17 mouse cellular contexts compared by ENCODE assay signal in the genomic region with DNA sequence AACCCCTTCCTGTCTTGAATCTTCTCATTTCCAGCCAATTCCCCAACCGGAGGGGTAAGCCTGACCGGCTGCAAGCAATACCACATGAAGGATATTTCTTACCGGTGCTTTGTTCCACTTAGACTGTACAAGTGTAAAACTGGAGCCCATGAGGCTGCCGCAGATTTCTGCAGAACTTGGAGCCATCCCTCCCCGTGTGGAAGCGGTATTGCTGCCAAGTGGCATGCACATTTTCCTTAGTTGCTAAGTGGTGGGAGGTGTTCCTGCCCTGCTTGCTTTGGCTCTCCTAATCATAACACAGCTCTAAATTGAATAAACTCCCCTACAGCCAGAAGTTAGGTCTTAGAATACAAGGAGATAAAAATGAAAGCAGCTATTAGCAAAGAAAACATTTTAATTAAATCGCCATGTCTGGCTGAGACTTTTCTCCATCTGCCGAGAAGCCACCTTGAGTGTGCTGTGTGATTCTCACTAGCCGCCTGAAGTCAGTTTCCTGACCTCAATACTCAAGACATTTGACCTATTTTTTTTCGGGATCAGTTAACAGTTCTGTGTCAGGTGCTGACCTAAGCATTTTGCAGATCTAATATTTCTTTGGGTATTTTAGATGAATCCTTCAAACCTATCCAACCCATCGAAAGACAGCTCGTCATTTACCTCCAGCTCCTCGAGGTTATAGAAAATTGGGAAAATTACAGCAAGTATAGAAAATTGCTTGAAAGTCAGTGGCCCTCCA. TPM values are rescaled to one million over a fixed set of nuclear protein-coding genes. Genes with fewer than 3 reads are reported as not detected.
DNase-seq lines count a peak whose midpoint lies in the region; ATAC-seq and TF ChIP-seq lines count a peak whose summit lies in the region.
"Had no signal": no experiment of that assay in that cellular context is flagged by ENCODE, and none has a peak within 500 bp of the region (broad histone marks: within the 10 kb centered on the region; RNA-seq: fewer than 3 reads in every experiment).

No protein-coding gene starts in this region.

- no peak overlapping the region for H3K4me2 ChIP-seq in forebrain, postnatal 0 days (ENCODE audit: low read depth)
- H3K4me2 ChIP-seq in forebrain, embryonic 14.5 days (ENCODE audit: low read length): no peak overlapping the region
- no peak overlapping the region for H3K4me2 ChIP-seq in limb, embryonic 14.5 days (replicated peaks; ENCODE audit: low read depth, low read length, severe bottlenecking)
- H3K4me2 ChIP-seq: liver, embryonic 15.5 days; midbrain, embryonic 12.5 days; neural tube, embryonic 12.5 days had no signal

- H3K27ac ChIP-seq in forebrain, postnatal 0 days (ENCODE audit: low read depth, low read length): peak overlapping the region; percentile 40; the same call in 1 of the 2 replicates
- no peak overlapping the region for H3K27ac ChIP-seq in forebrain, embryonic 14.5 days (ENCODE audit: low read depth, low read length)
- no peak overlapping the region for H3K27ac ChIP-seq in limb, embryonic 14.5 days (replicated peaks; ENCODE audit: low read depth, low read length)
- H3K27ac ChIP-seq in limb, embryonic 10.5 days: no peak overlapping the region
- H3K27ac ChIP-seq: liver, embryonic 15.5 days; midbrain, embryonic 12.5 days; neural tube, embryonic 12.5 days had no signal

- no peak for TF ChIP-seq CTCF in forebrain, postnatal 0 days (IDR thresholded peaks at IDR 0.05; ENCODE audit: low read depth)

- ATAC-seq in forebrain, postnatal 0 days: peak; percentile 32; the same call in 1 of the 2 replicates
- no peak for ATAC-seq in forebrain, embryonic 14.5 days
- ATAC-seq in limb, embryonic 14.5 days (ENCODE audit: low FRiP score, low read depth): no peak
- ATAC-seq: Patski had no signal

- no peak for TF ChIP-seq POLR2A in limb, embryonic 14.5 days (IDR thresholded peaks at IDR 0.05; ENCODE audit: borderline replicate concordance, extremely low read depth, insufficient read depth, insufficient read length)

- peaks cover 39% of the 10 kb centered on the region for H3K36me3 ChIP-seq in forebrain, postnatal 0 days (ENCODE audit: insufficient read depth)
- peaks cover 38% of the 10 kb centered on the region for H3K36me3 ChIP-seq in forebrain, embryonic 14.5 days (ENCODE audit: control insufficient read depth, insufficient read depth, low read length)
- H3K36me3 ChIP-seq in limb, embryonic 14.5 days (ENCODE audit: control insufficient read depth, insufficient read depth, low read length): peaks cover 40% of the 10 kb centered on the region
- H3K36me3 ChIP-seq in limb, embryonic 10.5 days: peaks cover 46% of the 10 kb centered on the region

- no peaks in the 10 kb centered on the region for H3K4me1 ChIP-seq in forebrain, postnatal 0 days (ENCODE audit: insufficient read depth)
- no peaks in the 10 kb centered on the region; the same call in 1 of the 2 replicates for H3K4me1 ChIP-seq in forebrain, embryonic 14.5 days (ENCODE audit: control insufficient read depth, insufficient read depth, low read length)
- no peaks in the 10 kb centered on the region; the same call in 1 of the 2 replicates for H3K4me1 ChIP-seq in limb, embryonic 14.5 days (ENCODE audit: control insufficient read depth, insufficient read depth, low read length)
- peaks cover 16% of the 10 kb centered on the region for H3K4me1 ChIP-seq in limb, embryonic 10.5 days

- H3K27me3 ChIP-seq in forebrain, postnatal 0 days (ENCODE audit: insufficient read depth, low read length): no peaks in the 10 kb centered on the region
- no peaks in the 10 kb centered on the region for H3K27me3 ChIP-seq in forebrain, embryonic 14.5 days (replicated peaks; ENCODE audit: control insufficient read depth, insufficient read depth, low read length)
- no peaks in the 10 kb centered on the region for H3K27me3 ChIP-seq in limb, embryonic 14.5 days (ENCODE audit: control insufficient read depth, insufficient read depth, low read length)
- H3K27me3 ChIP-seq in limb, embryonic 10.5 days (ENCODE audit: low read depth, poor library complexity, severe bottlenecking): peaks cover 19% of the 10 kb centered on the region
- H3K27me3 ChIP-seq: midbrain, embryonic 12.5 days; neural tube, embryonic 12.5 days; Patski had no signal

- WGBS in forebrain, postnatal 0 days: 64% methylated on average over 13 of the region's 13 CpGs
- WGBS in forebrain, embryonic 14.5 days: 81% methylated on average over 13 of the region's 13 CpGs
- WGBS in limb, embryonic 14.5 days: 76% methylated on average over 13 of the region's 13 CpGs
- WGBS in limb, embryonic 10.5 days: 86% methylated on average over 13 of the region's 13 CpGs

- H3K4me3 ChIP-seq in forebrain, postnatal 0 days (ENCODE audit: low read depth, low read length): no peak overlapping the region
- no peak overlapping the region for H3K4me3 ChIP-seq in forebrain, embryonic 14.5 days (ENCODE audit: low read depth, low read length)
- H3K4me3 ChIP-seq in limb, embryonic 14.5 days (replicated peaks; ENCODE audit: low read length): no peak overlapping the region
- H3K4me3 ChIP-seq in limb, embryonic 10.5 days: no peak overlapping the region
- H3K4me3 ChIP-seq: liver, embryonic 15.5 days; midbrain, embryonic 12.5 days; neural tube, embryonic 12.5 days had no signal

- no peak overlapping the region for H3K9ac ChIP-seq in forebrain, postnatal 0 days
- H3K9ac ChIP-seq in forebrain, embryonic 14.5 days (ENCODE audit: low read length): no peak overlapping the region
- no peak overlapping the region for H3K9ac ChIP-seq in limb, embryonic 14.5 days (ENCODE audit: low read depth, low read length, severe bottlenecking)
- H3K9ac ChIP-seq: liver, embryonic 15.5 days; midbrain, embryonic 12.5 days; neural tube, embryonic 12.5 days had no signal

- H3K9me3 ChIP-seq in forebrain, postnatal 0 days (ENCODE audit: low read length): no peaks in the 10 kb centered on the region
- no peaks in the 10 kb centered on the region for H3K9me3 ChIP-seq in forebrain, embryonic 14.5 days (replicated peaks; ENCODE audit: control insufficient read depth, low read length)
- no peaks in the 10 kb centered on the region for H3K9me3 ChIP-seq in limb, embryonic 14.5 days (ENCODE audit: control insufficient read depth, low read length)
- H3K9me3 ChIP-seq in limb, embryonic 10.5 days (replicated peaks): no peaks in the 10 kb centered on the region
- H3K9me3 ChIP-seq: liver, embryonic 15.5 days; midbrain, embryonic 12.5 days; neural tube, embryonic 12.5 days had no signal

- peak; percentile 51 for DNase-seq in forebrain, postnatal 0 days
- no peak for DNase-seq in forebrain, embryonic 14.5 days (ENCODE audit: low spot score)
- DNase-seq in limb, embryonic 14.5 days (ENCODE audit: low spot score): peak; percentile 33
- no peak for DNase-seq in limb, embryonic 10.5 days (ENCODE audit: low spot score)
- DNase-seq in layer of hippocampus, adult 18-20 months (ENCODE audit: low spot score in 2 of 2): peak; percentile 62 to 81
- peak; percentile 42 for DNase-seq in lung, postnatal 36 days
- DNase-seq in retina, postnatal 1 day: no peak
- no peak for DNase-seq in urinary bladder, postnatal 4 days (ENCODE audit: low spot score in 2 of 2)
- DNase-seq: adrenal gland, adult 8-10 months; cerebellum, adult 9-11 months; kidney, postnatal 4 days had no signal

RNA-seq across cellular contexts. Expression of gene Cad, which starts 25.6 kb away (rescaled TPM):
- total RNA-seq in forebrain, postnatal 0 days (2014; rRNA removed): 28.7 and 31.1 TPM in 2 replicates
- polyA plus RNA-seq in forebrain, postnatal 0 days (2015; fragmentation: Nextera tagmentation; extraction: Ambion mirVana): 5.2 and 6.4 TPM in 2 replicates
- polyA plus RNA-seq in forebrain, embryonic 14.5 days (2014; fragmentation: Nextera tagmentation; extraction: Ambion mirVana): 16.5 and 19.4 TPM in 2 replicates
- 49.1 and 62.5 TPM in 2 replicates for polyA plus RNA-seq in limb, embryonic 14.5 days (2012; rRNA removed)
- 28.3 and 29.4 TPM in 2 replicates for polyA plus RNA-seq in limb, embryonic 14.5 days (2014; fragmentation: Nextera tagmentation; extraction: Ambion mirVana)
- 63.1 and 71.3 TPM in 2 replicates for polyA plus RNA-seq in limb, embryonic 10.5 days (2016; fragmentation: Nextera tagmentation; extraction: Ambion mirVana)
- total RNA-seq in layer of hippocampus, adult 18-20 months (2021): 10 to 100 TPM; 20.0 to 20.9 TPM

RNA-seq across cellular contexts. Expression of gene Dnajc5g, which starts 25.9 kb away (rescaled TPM):
- not detected in 2 replicates for total RNA-seq in forebrain, postnatal 0 days (2014; rRNA removed)
- polyA plus RNA-seq in forebrain, postnatal 0 days (2015; fragmentation: Nextera tagmentation; extraction: Ambion mirVana): not detected in 2 replicates
- polyA plus RNA-seq in forebrain, embryonic 14.5 days (2014; fragmentation: Nextera tagmentation; extraction: Ambion mirVana): not detected in 2 replicates
- polyA plus RNA-seq in limb, embryonic 14.5 days (2012; rRNA removed): not detected in 2 replicates
- not detected in 2 replicates for polyA plus RNA-seq in limb, embryonic 14.5 days (2014; fragmentation: Nextera tagmentation; extraction: Ambion mirVana)
- polyA plus RNA-seq in limb, embryonic 10.5 days (2016; fragmentation: Nextera tagmentation; extraction: Ambion mirVana): not detected in 2 replicates
- not detected for total RNA-seq in layer of hippocampus, adult 18-20 months (2021)
- total RNA-seq: adrenal gland, adult 8-10 months; gastrocnemius, postnatal 4 days had no signal
- polyA plus RNA-seq: liver, embryonic 15.5 days; midbrain, embryonic 12.5 days; neural tube, embryonic 12.5 days; Patski; spleen, adult 2 months had no signal

RNA-seq across cellular contexts. Expression of gene Slc30a3, which starts 27.8 kb away (rescaled TPM):
- total RNA-seq in forebrain, postnatal 0 days (2014; rRNA removed): 2.5 and 2.8 TPM in 2 replicates
- 3.5 and 4.5 TPM in 2 replicates for polyA plus RNA-seq in forebrain, postnatal 0 days (2015; fragmentation: Nextera tagmentation; extraction: Ambion mirVana)
- polyA plus RNA-seq in forebrain, embryonic 14.5 days (2014; fragmentation: Nextera tagmentation; extraction: Ambion mirVana): 2.0 TPM in 2 replicates
- polyA plus RNA-seq in limb, embryonic 14.5 days (2012; rRNA removed): 0.82 and 0.86 TPM in 2 replicates
- 0.53 and 0.91 TPM in 2 replicates for polyA plus RNA-seq in limb, embryonic 14.5 days (2014; fragmentation: Nextera tagmentation; extraction: Ambion mirVana)
- 0.24 and 0.26 TPM in 2 replicates for polyA plus RNA-seq in limb, embryonic 10.5 days (2016; fragmentation: Nextera tagmentation; extraction: Ambion mirVana)
- 10 to 100 TPM; 84.1 to 93.8 TPM for total RNA-seq in layer of hippocampus, adult 18-20 months (2021)
- total RNA-seq: gastrocnemius, postnatal 4 days had no signal

RNA-seq across cellular contexts. Expression of gene Slc5a6, which starts 31.5 kb away (rescaled TPM):
- total RNA-seq in forebrain, postnatal 0 days (2014; rRNA removed): 23.1 and 28.3 TPM in 2 replicates
- polyA plus RNA-seq in forebrain, postnatal 0 days (2015; fragmentation: Nextera tagmentation; extraction: Ambion mirVana): 17.3 and 22.2 TPM in 2 replicates
- 12.1 and 13.7 TPM in 2 replicates for polyA plus RNA-seq in forebrain, embryonic 14.5 days (2014; fragmentation: Nextera tagmentation; extraction: Ambion mirVana)
- 25.3 and 33.9 TPM in 2 replicates for polyA plus RNA-seq in limb, embryonic 14.5 days (2012; rRNA removed)
- 11.0 and 11.4 TPM in 2 replicates for polyA plus RNA-seq in limb, embryonic 14.5 days (2014; fragmentation: Nextera tagmentation; extraction: Ambion mirVana)
- 10.4 and 10.8 TPM in 2 replicates for polyA plus RNA-seq in limb, embryonic 10.5 days (2016; fragmentation: Nextera tagmentation; extraction: Ambion mirVana)
- 10 to 100 TPM; 14.9 to 17.6 TPM for total RNA-seq in layer of hippocampus, adult 18-20 months (2021)

RNA-seq across cellular contexts. Expression of gene Atraid, which starts 32.1 kb away (rescaled TPM):
- total RNA-seq in forebrain, postnatal 0 days (2014; rRNA removed): 152 and 167 TPM in 2 replicates
- polyA plus RNA-seq in forebrain, postnatal 0 days (2015; fragmentation: Nextera tagmentation; extraction: Ambion mirVana): 243 and 257 TPM in 2 replicates
- 167 and 200 TPM in 2 replicates for polyA plus RNA-seq in forebrain, embryonic 14.5 days (2014; fragmentation: Nextera tagmentation; extraction: Ambion mirVana)
- polyA plus RNA-seq in limb, embryonic 14.5 days (2012; rRNA removed): 134 and 151 TPM in 2 replicates
- 190 and 200 TPM in 2 replicates for polyA plus RNA-seq in limb, embryonic 14.5 days (2014; fragmentation: Nextera tagmentation; extraction: Ambion mirVana)
- polyA plus RNA-seq in limb, embryonic 10.5 days (2016; fragmentation: Nextera tagmentation; extraction: Ambion mirVana): 51.8 and 69.7 TPM in 2 replicates
- 10 to 100 TPM; 68.1 to 70.0 TPM for total RNA-seq in layer of hippocampus, adult 18-20 months (2021)

Comparison
In these comparisons a context has a peak if more than half of its experiments do, and no peak if none do; other contexts are left out.
1. DNase-seq: peak in forebrain, postnatal 0 days (single experiment), limb, embryonic 14.5 days (single experiment), layer of hippocampus, adult 18-20 months (2 of 2) and lung, postnatal 36 days (single experiment); none in forebrain, embryonic 14.5 days (single experiment), limb, embryonic 10.5 days (single experiment), retina, postnatal 1 day (single experiment) and urinary bladder, postnatal 4 days (0 of 2).